Mouse (Mus musculus): ENCODE data around the gene Lyrm7. TPM values are rescaled to one million over a fixed set of nuclear protein-coding genes. Genes with fewer than 3 reads are reported as not detected.

Gene Lyrm7
- polyA plus RNA-seq (2015; fragmentation: Nextera tagmentation; extraction: Ambion mirVana): 10.2 and 12.2 TPM in 2 replicates

GRCm38 (mm10) chr11:54860256-54861038 is at the start of gene Lyrm7:
Lyrm7 (minus strand) TSS chr11:54860916.
- Histone ChIP-seq H3K4me3 (peak within 1 kb of the TSS; percentile 53), H3K36me3 (no peaks in the 10 kb centered on the region), H3K4me1 (replicated peaks) (peaks cover 19% of the 10 kb centered on the region), H3K27ac (replicated peaks) (peak within 1 kb of the TSS; percentile 94), H3K9ac (peak within 1 kb of the TSS; percentile 72), H3K9me3 (no peaks in the 10 kb centered on the region), H3K27me3 (no peaks in the 10 kb centered on the region), H3K4me2 (peak within 1 kb of the TSS; percentile 83)
- under 1% methylated on average over 42 of the region's 42 CpGs for WGBS
- ATAC-seq (ENCODE audit: low FRiP score, low read depth): peak; percentile 98

GRCm38 (mm10) chr11:54910081-54910665 is 49.5 kb upstream of the Lyrm7 start:
- no peak overlapping the region for H3K4me3 ChIP-seq
- no peak overlapping the region for H3K4me2 ChIP-seq
- WGBS: 92% methylated on average over 12 of the region's 12 CpGs
- H3K27me3 ChIP-seq: no peaks in the 10 kb centered on the region
- no peak overlapping the region for H3K9ac ChIP-seq
- no peak overlapping the region for H3K27ac ChIP-seq (replicated peaks)
- H3K9me3 ChIP-seq: no peaks in the 10 kb centered on the region
- ATAC-seq (ENCODE audit: low FRiP score, low read depth): no peak
- peaks cover 17% of the 10 kb centered on the region for H3K36me3 ChIP-seq
- no peaks in the 10 kb centered on the region for H3K4me1 ChIP-seq (replicated peaks)

DNA sequence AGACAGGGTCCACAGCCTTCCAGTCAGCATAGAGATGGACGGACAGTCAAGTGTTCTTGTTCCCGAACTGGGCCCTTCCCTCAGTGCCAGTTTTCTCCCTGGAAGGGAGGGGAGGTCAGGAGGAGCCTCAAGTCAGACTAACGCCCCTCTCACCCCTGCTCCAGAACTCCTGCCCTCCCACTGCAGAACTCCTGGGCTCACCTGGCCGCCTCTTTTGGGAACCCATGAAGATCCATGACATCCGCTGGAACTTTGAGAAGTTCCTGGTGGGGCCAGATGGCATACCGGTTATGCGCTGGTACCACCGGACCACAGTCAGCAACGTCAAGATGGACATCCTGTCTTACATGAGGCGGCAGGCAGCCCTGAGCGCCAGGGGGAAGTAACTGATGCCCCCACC is 48.6 kb upstream of the Lyrm7 start:
- peaks cover 8% of the 10 kb centered on the region for H3K36me3 ChIP-seq
- ATAC-seq (ENCODE audit: low FRiP score, low read depth): no peak

DNA sequence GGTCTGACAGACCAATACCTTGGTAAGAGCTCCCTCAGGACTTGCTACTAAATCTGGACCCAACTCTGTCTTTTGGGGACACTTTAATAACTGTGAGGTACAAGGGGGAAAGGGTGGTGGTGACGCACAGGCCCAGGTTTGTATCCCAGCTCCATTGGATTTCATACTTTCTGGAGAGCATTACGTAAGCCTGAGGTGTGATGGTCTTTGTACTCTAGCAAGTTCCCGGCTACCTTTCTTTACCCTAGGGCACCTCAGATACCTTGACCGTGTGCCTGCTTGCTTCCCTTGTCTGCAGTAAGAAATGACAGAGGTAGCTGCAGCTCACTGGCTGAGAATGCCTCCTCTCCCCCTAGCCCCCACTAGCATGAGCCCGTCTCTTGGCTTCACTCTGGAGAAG is 46.5 kb upstream of the Lyrm7 start:
- Histone ChIP-seq H3K4me1 (replicated peaks) (peaks cover 15% of the 10 kb centered on the region; the same call in 1 of the 2 replicates), H3K27me3 (no peaks in the 10 kb centered on the region), H3K9ac (no peak overlapping the region), H3K9me3 (no peaks in the 10 kb centered on the region), H3K4me2 (no peak overlapping the region), H3K27ac (replicated peaks) (no peak overlapping the region), H3K4me3 (no peak overlapping the region), H3K36me3 (peaks cover 8% of the 10 kb centered on the region)
- ATAC-seq (ENCODE audit: low FRiP score, low read depth): no peak
- 93% methylated on average over 5 of the region's 5 CpGs for WGBS

More for the DNA sequence above, 48.6 kb upstream of the Lyrm7 start:
- Histone ChIP-seq H3K27me3 (no peaks in the 10 kb centered on the region), H3K4me3 (no peak overlapping the region), H3K9me3 (no peaks in the 10 kb centered on the region), H3K27ac (replicated peaks) (no peak overlapping the region), H3K4me1 (replicated peaks) (0 out of 2 replicates have a peak, but pooled peaks cover 3% of the 10 kb centered on the region), H3K9ac (no peak overlapping the region), H3K4me2 (no peak overlapping the region)
- WGBS: 95% methylated on average over 11 of the region's 11 CpGs

- Histone ChIP-seq H3K9ac (no peak overlapping the region), H3K9me3 (no peaks in the 10 kb centered on the region), H3K4me2 (no peak overlapping the region), H3K27ac (replicated peaks) (no peak overlapping the region), H3K4me1 (replicated peaks) (peaks cover 17% of the 10 kb centered on the region; the same call in 1 of the 2 replicates), H3K4me3 (no peak overlapping the region), H3K36me3 (peaks cover 8% of the 10 kb centered on the region), H3K27me3 (no peaks in the 10 kb centered on the region)
- 85% methylated on average over 4 of the region's 4 CpGs for WGBS
- ATAC-seq (ENCODE audit: low FRiP score, low read depth): no peak
Measured at GRCm38 (mm10) chr11:54906466-54906865, 45.8 kb upstream of the Lyrm7 start.

DNA sequence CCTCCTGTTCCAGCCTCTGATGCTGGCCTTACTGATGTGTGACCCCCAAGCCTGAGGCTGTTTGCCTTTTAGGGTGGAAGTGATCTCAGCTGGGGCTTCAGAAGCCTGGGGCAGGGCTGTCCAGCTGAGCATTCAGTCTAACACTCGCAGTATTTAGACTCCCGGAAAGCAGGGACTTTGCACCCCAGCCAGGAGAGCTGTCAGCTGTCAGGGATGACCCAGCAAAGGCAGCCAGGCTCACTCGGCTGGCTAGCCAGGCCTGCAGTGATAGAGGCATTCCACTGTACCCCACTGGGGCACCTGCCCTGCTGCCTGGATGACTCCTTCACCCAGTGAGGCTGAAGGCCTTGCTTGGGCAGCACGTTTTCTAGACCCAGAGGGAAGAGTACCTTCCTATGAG is 45.2 kb upstream of the Lyrm7 start:
- Histone ChIP-seq H3K4me2 (no peak overlapping the region), H3K36me3 (peaks cover 3% of the 10 kb centered on the region), H3K27ac (replicated peaks) (no peak overlapping the region), H3K4me3 (no peak overlapping the region), H3K9ac (no peak overlapping the region), H3K9me3 (no peaks in the 10 kb centered on the region), H3K4me1 (replicated peaks) (peaks cover 17% of the 10 kb centered on the region; the same call in 1 of the 2 replicates), H3K27me3 (no peaks in the 10 kb centered on the region)
- ATAC-seq (ENCODE audit: low FRiP score, low read depth): no peak
- 66% methylated on average over 4 of the region's 4 CpGs for WGBS

DNA sequence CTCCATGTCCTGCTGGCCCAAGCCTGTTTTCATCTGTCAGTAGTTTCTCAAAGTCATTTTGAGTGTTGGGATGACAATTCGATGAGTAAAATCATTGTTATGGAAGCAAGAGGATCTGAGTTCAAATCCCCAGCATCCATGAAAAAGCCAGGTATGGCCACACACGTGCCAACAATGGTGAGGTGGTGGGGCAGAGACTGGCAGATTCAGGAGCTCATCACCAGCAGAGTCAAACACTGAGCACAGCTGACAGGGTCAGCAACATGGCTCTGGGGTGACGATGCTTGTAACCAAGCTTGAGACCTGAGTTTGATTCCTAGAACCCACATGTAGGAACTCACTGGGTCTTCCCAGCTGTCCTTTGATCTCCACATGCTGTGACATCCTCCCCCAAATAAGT is 44.4 kb upstream of the Lyrm7 start:
- H3K4me2 ChIP-seq: no peak overlapping the region
- peaks cover 17% of the 10 kb centered on the region; the same call in 1 of the 2 replicates for H3K4me1 ChIP-seq (replicated peaks)
- no peak overlapping the region for H3K27ac ChIP-seq (replicated peaks)
- no peak for ATAC-seq (ENCODE audit: low FRiP score, low read depth)
- no peaks in the 10 kb centered on the region for H3K36me3 ChIP-seq
- no peak overlapping the region for H3K9ac ChIP-seq
- no peak overlapping the region for H3K4me3 ChIP-seq
- H3K27me3 ChIP-seq: no peaks in the 10 kb centered on the region
- 73% methylated on average over 3 of the region's 3 CpGs for WGBS
- H3K9me3 ChIP-seq: no peaks in the 10 kb centered on the region

DNA sequence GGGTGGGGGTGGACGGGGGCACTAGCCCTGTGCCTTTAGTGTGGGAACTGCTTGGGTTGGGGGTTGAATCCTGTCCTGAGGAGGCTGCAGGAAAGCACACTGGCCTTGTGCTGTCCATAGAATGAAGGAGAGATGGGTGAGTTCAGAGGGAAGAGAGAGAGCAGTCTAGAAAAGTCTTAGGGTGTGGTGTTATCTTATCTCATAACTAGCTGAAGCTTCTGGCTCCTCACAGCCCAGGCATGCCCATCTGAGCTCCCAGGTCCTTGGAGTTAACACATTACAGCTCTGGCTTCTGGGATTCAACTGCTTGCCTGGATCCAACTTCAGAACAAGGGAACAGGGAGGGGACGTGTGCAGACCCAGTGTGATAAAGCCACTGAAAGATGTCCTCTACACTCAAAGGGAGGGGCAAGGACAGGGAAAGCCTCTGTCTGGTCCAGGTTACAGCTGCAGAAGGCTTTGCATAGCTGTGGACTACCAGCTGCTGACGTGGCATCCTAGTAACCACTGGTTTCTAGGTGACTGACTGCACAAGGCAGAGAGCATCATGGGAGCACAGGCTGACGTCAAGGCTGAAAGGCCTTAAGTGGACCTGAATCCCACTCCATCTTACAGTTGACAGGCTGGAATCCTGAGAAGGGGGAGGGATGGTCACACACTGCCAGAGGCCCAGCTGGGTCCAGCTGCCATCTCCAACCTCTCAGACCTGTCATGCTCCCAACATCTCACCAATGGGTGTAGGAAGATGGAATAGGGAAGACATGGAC is 43.4 kb upstream of the Lyrm7 start:
- WGBS: 34% methylated on average over 4 of the region's 4 CpGs
- no peaks in the 10 kb centered on the region for H3K36me3 ChIP-seq

GRCm38 (mm10) chr11:54903339-54903738 is 42.6 kb upstream of the Lyrm7 start:
- H3K27me3 ChIP-seq: no peaks in the 10 kb centered on the region
- peak overlapping the region; percentile 82 for H3K4me2 ChIP-seq
- WGBS: 74% methylated on average over 5 of the region's 5 CpGs
- H3K4me3 ChIP-seq: peak overlapping the region; percentile 50
- ATAC-seq (ENCODE audit: low FRiP score, low read depth): no peak
- no peaks in the 10 kb centered on the region for H3K9me3 ChIP-seq
- H3K36me3 ChIP-seq: no peaks in the 10 kb centered on the region
- H3K27ac ChIP-seq (replicated peaks): no peak overlapping the region
- H3K4me1 ChIP-seq (replicated peaks): peaks cover 17% of the 10 kb centered on the region; the same call in 1 of the 2 replicates
- H3K9ac ChIP-seq: peak overlapping the region; percentile 52

More for the DNA sequence above, 43.4 kb upstream of the Lyrm7 start:
- H3K9ac ChIP-seq: no peak overlapping the region
- H3K27me3 ChIP-seq: no peaks in the 10 kb centered on the region
- H3K4me3 ChIP-seq: no peak overlapping the region
- H3K9me3 ChIP-seq: no peaks in the 10 kb centered on the region
- H3K4me2 ChIP-seq: no peak overlapping the region
- peak; percentile 52 for ATAC-seq (ENCODE audit: low FRiP score, low read depth)
- H3K4me1 ChIP-seq (replicated peaks): peaks cover 17% of the 10 kb centered on the region; the same call in 1 of the 2 replicates
- no peak overlapping the region for H3K27ac ChIP-seq (replicated peaks)

- peak; percentile 94 for ATAC-seq (ENCODE audit: low FRiP score, low read depth)
- peak within 1 kb of the TSS; percentile 52 for H3K9ac ChIP-seq
- H3K9me3 ChIP-seq: no peaks in the 10 kb centered on the region
- no peaks in the 10 kb centered on the region for H3K36me3 ChIP-seq
- WGBS: 15% methylated on average over 43 of the region's 45 CpGs
- H3K4me2 ChIP-seq: peak within 1 kb of the TSS; percentile 82
- H3K4me1 ChIP-seq (replicated peaks): peaks cover 17% of the 10 kb centered on the region; the same call in 1 of the 2 replicates
- H3K27ac ChIP-seq (replicated peaks): no peak within 1 kb of the TSS
- peak within 1 kb of the TSS; percentile 50 for H3K4me3 ChIP-seq
- no peaks in the 10 kb centered on the region for H3K27me3 ChIP-seq
Measured at GRCm38 (mm10) chr11:54902333-54903323, 41.9 kb upstream of the Lyrm7 start, which contains the start of gene Gpx3. Gpx3 (plus strand) TSS chr11:54902453.

DNA sequence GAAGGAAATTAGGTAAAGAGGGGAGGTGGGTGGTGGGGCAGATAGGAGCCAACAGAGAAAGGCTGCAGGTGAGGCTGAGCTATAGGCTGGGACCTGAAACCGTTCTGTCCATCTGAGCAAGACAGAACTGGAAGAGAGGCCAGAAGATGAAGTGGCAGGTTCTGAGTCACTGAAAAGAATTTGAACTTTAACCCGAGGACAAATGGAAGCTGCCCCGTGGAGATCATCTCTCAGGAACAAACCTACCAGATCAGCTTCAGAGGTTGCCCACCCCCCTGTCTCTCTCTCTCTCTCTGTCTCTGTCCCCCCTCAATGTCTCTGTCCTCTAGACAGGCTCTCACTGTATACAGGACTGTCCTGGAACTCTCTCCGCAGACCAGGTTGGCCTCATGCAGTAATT is 38.9 kb upstream of the Lyrm7 start:
- 85% methylated on average over 4 of the region's 4 CpGs for WGBS
- H3K27ac ChIP-seq (replicated peaks): no peak overlapping the region
- no peak overlapping the region for H3K4me2 ChIP-seq
- no peaks in the 10 kb centered on the region for H3K36me3 ChIP-seq
- H3K4me1 ChIP-seq (replicated peaks): peaks cover 17% of the 10 kb centered on the region; the same call in 1 of the 2 replicates
- no peak overlapping the region for H3K4me3 ChIP-seq
- H3K9me3 ChIP-seq: no peaks in the 10 kb centered on the region
- no peak overlapping the region for H3K9ac ChIP-seq
- ATAC-seq (ENCODE audit: low FRiP score, low read depth): no peak
- no peaks in the 10 kb centered on the region for H3K27me3 ChIP-seq

Measured in hindbrain, embryonic 15.5 days (tissue).